Mouse (Mus musculus) urinary bladder, adult 2 months (tissue): ENCODE data around the gene Liph. TPM values are rescaled to one million over a fixed set of nuclear protein-coding genes. Genes with fewer than 3 reads are reported as not detected.
"Not testable (repeated sequence)": the region's sequence is repeated elsewhere in the genome, so short reads cannot be mapped to it uniquely, and the experiment has no call there.

Source experiments
- DNase-seq: peaks from one replicate; pipeline ENCODE4 v3.0.0; 2022; ENCODE audit warnings: low spot score
- polyA plus RNA-seq: library from polyadenylated mRNA; depleted of rRNA; stranded (reverse); fragments of >200 nt; gene quantifications from 2 replicates; pipeline ENCODE4 v1.2.3, GENCODE M21; 2012; rRNA removed

The Liph gene
- polyA plus RNA-seq: 22.4 and 25.8 TPM in 2 replicates

GRCm38 (mm10) chr16:21995304-21995703 is at the start of gene Liph:
Gene Liph (minus strand): TSS chr16:21995663.
- DNase-seq: peak; percentile 37

DNA sequence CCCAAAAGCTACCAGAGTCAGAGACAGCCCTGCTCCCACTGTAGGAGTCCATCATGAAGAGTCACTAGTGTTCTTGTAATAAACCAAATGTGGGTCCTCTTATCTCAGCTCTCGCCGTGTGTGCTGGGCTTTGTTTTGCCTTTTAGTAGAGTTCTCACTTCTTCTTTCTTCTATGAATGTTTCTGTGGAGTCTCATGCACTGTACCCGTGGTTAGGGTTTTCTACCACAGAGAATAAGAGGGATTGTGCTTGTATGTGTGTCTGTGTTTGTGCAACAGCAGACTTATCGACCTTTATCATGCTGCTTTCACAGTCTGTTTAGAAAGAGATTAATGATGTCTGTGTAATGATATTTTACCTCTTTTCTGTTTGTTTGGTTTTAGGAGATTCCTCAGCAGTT is 48.4 kb upstream of the Liph start:
- DNase-seq: no peak

DNA sequence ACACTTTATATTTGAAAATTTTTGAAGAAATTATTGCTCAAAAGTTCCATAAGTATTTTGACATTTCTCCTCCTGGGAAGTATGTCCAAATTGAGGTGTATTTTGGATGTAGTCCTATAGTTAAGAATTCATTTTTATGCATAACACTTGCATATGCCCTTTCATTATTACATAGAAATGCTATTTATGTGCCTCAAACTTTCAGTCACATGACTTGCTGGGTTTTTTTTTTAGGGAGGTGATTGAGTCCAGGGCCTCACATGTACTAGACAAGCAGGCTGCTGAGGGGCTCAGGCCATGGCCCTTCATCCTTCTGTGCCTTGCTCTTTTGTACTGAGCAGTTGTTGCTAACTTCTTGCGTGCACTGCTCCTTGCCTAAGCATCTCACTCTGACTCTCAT is 44.5 kb upstream of the Liph start:
- DNase-seq: no peak

DNA sequence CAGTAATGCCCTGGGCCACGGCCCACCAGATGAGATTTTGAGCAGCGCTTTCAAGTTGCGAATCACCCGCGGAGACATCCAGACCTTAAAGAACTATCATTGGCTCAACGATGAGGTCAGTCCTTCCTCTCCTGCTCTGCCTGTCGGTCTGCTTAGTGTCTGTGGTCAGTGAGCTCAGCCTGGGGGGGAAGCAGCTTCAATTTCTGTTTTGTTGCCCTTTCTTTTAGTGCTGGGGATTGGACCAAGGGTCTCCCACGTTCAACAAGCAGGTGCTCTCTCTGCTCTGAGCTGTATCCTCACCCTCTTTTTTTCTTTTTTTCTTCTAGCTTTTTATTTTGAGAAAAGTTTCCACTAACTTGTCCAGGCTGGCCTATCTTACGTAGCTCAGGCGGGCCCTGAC is 43.1 kb upstream of the Liph start:
- no peak for DNase-seq

- DNase-seq: no peak
These were observed 32.0 kb upstream of the Liph start for GRCm38 (mm10) chr16:22027474-22027873.

GRCm38 (mm10) chr16:22022122-22022521 is 26.7 kb upstream of the Liph start:
- DNase-seq: no peak

DNA sequence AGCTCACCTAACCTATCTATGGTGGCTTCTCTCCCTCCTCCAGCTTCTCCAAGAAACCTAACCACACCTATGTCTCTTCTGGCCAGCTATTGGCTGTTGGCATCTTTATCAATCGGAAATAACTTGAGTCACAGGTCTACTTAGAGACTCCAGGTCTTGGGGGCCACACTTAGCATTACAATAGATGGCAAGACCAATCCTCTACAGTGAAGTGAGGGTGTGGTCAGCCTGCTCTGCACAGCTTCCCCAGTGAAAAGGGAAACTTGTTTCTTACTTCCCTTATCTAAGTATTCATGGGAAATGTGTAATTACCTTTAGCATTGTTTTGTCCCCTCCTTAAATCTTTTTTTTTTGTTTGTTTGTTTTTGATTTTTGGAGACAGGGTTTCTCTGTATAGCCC is 20.1 kb upstream of the Liph start:
- no peak for DNase-seq

DNA sequence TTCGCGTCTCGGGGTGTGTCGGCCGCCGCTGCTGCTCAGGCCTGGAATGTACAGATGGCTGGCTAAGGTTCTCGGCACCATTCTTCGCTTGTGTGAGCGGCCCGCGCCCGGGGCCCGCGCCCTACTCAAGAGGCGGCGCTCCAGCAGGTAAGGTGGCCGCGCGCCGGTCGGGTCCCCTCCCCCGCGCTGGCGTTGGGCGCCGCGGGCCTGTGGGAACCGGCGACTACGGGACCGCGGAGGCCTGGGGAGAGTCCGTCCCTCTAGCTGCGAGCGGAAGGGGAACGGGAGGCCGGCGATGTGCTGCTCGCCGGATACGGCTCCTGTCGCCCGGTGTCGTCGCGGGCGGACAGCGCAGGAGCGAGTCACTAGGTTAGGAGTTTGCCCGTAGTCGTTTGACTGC is 14.1 kb upstream of the Liph start:
- DNase-seq: no peak

DNA sequence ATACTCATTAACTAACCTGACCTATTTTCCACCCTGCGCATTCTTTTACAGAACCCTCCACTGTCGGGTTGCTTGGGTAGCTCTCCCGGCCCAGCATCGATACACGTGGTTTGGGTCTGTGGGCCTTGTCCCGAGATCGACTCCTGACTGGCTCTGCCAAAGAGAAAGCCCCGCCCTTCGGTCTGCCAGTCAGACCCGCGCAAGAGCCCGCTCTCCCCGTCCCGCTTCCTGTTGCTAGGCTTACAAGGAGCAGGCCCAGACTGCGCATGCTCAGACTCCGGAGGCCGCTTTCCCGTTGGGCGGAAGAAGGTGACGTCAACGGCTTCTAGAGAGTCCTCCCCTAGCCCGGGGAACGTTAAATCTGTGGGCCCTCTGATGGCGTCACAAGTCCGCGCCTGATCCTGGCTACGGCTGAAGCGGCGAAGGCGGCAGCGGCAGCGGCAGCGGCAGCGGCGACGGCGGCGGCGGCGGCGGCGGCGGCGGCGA is 13.7 kb upstream of the Liph start, which contains the start of gene Senp2:
Gene Senp2 (plus strand): TSS at position 386 of the 486 bp plus-strand sequence.
- DNase-seq: peak; percentile 96

- DNase-seq: no peak
These were observed 6.1 kb upstream of the Liph start for GRCm38 (mm10) chr16:22001606-22002005.

DNA sequence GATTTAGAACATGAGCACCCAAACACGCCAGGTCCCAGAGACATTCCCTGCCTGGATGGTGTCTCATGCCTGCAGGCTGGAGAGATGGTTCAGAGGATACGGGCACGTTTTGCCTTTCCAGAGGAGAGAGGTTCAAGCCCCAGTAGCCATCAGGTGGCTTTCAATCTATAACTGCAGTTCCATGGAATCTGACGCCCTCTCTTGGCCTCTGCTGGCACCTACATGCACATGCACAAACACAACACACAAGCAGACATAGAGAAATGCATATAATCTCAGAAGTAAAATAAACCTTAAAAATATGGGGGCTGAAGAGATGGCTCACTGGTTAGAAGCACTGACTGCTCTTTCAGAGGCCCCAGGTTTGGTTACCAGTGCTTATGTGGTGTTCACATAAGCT is 5.7 kb upstream of the Liph start:
- no peak for DNase-seq

GRCm38 (mm10) chr16:21999941-22000690 is 4.7 kb upstream of the Liph start:
- DNase-seq: no peak

GRCm38 (mm10) chr16:21998061-21998460 is 2.6 kb upstream of the Liph start:
- DNase-seq: peak; percentile 29

DNA sequence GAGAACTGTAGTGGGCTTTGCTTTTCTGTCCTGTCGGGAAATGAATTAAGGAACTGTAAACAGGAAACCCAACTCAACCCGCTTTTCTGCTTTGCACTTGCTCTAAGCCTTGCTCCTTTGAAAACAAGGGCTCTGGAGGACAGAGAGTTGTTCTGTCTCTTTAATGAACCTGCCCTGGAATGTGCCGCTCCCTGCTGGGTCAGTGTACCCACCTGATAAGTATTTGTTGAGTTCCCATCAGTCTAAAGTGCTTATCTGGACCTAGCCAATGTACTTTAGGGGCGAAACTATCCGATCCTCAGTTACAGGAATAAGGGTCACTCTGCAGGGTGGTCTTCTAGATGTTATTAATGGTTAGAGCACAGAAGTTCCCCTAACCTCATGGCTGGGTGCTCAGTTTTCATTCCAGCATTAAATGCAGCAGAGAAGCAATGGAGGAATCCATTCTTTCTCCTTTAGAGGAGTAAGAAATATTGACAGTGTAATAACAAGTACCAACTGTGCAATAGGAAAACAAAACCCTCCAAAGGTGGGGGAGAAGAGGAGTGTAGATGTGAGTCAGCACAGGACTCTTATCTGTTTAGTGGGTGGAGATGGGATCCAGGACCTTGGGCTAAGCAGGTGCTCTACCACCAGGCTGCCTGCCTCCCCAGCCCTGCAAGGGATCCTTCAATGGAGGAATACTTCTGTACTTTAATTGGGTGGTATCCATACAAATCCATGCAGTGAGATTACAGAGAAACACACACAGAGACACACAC is 1.6 kb upstream of the Liph start:
- DNase-seq: no peak

GRCm38 (mm10) chr16:21996402-21996801 is 939 bp upstream of the Liph start:
- DNase-seq: no peak

DNA sequence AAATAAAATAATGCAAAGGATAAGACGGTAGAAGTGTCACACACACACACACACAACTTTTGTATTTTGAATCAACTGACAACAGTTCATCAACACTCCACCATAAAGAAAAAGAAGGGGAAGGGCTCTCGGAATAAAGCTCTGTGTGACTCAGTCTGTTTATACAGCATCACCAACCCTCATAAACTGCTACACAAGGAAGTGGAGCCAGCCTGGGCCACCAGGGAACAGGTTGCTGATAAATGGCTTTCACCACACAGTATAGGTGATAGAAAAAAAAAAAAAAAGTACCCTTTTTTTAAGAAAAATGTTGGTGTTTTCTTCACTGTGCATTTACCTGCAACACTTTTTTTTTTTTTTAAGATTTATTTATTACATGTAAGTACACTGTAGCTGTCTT is 3.7 kb downstream of the Liph start:
- DNase-seq: no peak

DNA sequence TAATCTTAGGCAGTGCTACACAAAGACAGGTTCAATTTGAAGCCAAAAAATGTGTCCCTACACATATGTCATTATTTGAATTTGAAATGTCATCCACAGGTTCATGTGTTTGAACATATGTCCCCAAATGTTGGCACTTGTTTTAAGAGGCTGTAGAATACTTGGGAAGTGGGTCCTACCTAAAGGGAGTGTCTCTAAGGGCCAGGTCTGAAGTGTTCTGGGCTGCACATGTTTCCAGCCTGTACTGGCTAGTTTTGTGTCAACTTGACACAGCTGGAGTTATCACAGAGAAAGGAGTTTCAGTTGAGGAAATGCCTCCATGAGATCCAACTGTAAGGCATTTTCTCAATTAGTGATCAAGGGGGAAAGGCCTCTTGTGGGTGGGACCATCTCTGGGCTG is 4.6 kb downstream of the Liph start:
- DNase-seq: not testable (repeated sequence)

DNA sequence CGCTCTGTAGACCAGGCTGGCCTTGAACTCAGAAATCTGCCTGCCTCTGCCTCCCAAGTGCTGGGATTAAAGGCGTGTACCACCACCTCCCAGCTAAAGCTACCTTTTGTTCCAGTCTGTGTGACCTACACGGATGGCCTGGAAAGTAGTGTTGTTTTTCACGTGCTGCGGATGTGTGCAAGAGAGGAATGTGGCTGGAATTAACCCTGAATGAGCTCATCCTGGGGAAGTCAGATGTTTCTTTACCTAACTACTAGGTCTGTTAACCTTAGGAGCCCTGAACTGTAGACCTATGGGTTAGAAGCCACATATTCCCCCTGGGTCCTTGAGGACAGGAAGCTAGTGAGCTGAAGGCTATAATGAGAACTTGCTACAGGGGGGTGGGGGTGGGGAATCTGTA is 7.5 kb downstream of the Liph start:
- no peak for DNase-seq

- DNase-seq: no peak
These were observed 9.3 kb downstream of the Liph start for GRCm38 (mm10) chr16:21986191-21986590.

GRCm38 (mm10) chr16:21984091-21984490 is 11.4 kb downstream of the Liph start:
- no peak for DNase-seq

DNA sequence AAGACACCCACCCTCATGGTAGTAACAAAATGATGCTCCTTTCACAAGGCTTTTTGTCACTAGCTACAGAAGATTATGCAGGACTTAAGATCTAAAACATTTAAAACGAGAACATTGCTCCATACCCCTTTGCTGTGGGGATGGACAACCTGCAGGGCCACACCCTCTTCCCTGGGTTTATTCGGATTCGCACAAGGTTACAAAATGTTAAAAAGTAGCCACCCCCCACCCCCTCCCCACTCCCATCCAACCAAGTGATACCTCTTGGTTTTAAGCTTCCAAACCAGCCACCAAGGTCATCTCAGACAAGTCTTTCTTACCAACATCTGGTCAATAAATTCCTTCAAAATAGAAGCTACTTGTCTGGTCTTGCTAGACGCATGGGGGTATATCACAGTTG is 11.9 kb downstream of the Liph start:
- no peak for DNase-seq

DNA sequence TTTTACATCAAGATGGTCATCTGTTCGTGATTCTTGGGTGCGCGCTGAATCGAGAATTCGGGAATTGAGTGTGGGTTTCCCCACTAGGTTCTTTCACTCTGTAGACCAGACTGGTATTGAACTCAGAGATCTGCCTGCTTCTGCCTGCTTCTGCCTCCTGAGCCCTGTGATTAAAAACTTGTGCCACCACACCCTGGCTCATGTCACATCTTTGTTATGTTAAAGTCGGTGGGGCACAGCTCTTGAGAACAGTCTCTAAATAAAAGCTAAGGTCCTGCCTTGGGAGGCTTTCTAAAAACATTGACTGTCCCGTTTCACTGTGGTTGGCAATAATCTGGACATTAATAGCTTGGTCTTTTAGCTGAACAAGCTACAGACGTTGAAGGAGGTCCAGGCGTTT is 12.3 kb downstream of the Liph start:
- no peak for DNase-seq

GRCm38 (mm10) chr16:21977347-21977746 is 18.1 kb downstream of the Liph start:
- DNase-seq: no peak
